Mouse (Mus musculus): ENCODE measurements at regions not wholly inside any gene's neighbourhood (a gene's known extent, or its start where the extent isn't known, plus 50 kb on each side); places are given as distances from the start of the nearest gene placed in this dataset.

DNA sequence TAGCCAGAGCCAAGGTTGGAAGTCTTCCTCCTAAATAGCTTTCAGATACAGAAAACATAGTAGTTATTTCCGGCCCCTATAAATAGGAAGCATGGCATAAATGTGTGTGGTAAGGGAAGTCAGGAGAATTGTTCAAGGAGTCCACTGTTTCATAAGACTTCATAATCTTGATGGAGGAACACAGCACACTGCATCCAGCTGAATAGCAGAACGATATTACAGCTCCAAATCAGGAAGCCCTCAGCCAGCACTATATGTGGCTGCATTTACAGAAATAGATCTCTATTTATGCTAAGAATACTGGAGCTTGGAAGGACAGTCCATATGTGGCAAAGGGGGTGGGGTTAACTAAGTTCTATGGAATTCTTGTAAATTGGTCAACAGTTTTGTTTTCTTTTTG, 371.1 kb downstream of the Elavl2 start:
- TF ChIP-seq CTCF (IDR thresholded peaks at IDR 0.05; ENCODE audit: insufficient read depth, low read length) (no peak), POLR2A (IDR thresholded peaks at IDR 0.05; ENCODE audit: borderline replicate concordance, extremely low read depth, low read depth, low read length) (no peak)
